Mouse (Mus musculus): ENCODE measurements around the gene Pnpla8.

Gene Pnpla8

GRCm38 (mm10) chr12:44345251-44345650, 124.1 kb downstream of the Pnpla8 start:
- Histone ChIP-seq H3K4me3 (replicated peaks; ENCODE audit: low read length) (no peak overlapping the region), H3K36me3 (ENCODE audit: insufficient read depth, low read length) (no peaks in the 10 kb centered on the region), H3K27me3 (ENCODE audit: insufficient read depth, low read length) (no peaks in the 10 kb centered on the region), H3K4me1 (replicated peaks; ENCODE audit: low read depth, low read length) (peaks cover 23% of the 10 kb centered on the region), H3K9me3 (ENCODE audit: low read length) (no peaks in the 10 kb centered on the region)
- TF ChIP-seq CTCF (conservative IDR thresholded peaks at IDR 0.05; ENCODE audit: low read length) (no peak), NANOG (IDR thresholded peaks at IDR 0.05; ENCODE audit: borderline replicate concordance, low read length) (no peak), POU5F1 (IDR thresholded peaks at IDR 0.05; ENCODE audit: borderline replicate concordance, low read length) (no peak)

GRCm38 (mm10) chr12:44346143-44346542, 125.0 kb downstream of the Pnpla8 start:
- Histone ChIP-seq H3K9me3 (ENCODE audit: low read length) (no peaks in the 10 kb centered on the region), H3K4me3 (replicated peaks; ENCODE audit: low read length) (no peak overlapping the region), H3K36me3 (ENCODE audit: insufficient read depth, low read length) (no peaks in the 10 kb centered on the region), H3K4me1 (replicated peaks; ENCODE audit: low read depth, low read length) (peaks cover 23% of the 10 kb centered on the region), H3K27me3 (ENCODE audit: insufficient read depth, low read length) (no peaks in the 10 kb centered on the region)
- TF ChIP-seq NANOG (IDR thresholded peaks at IDR 0.05; ENCODE audit: borderline replicate concordance, low read length) = no peak
- TF ChIP-seq CTCF (conservative IDR thresholded peaks at IDR 0.05; ENCODE audit: low read length) = no peak
- TF ChIP-seq POU5F1 (IDR thresholded peaks at IDR 0.05; ENCODE audit: borderline replicate concordance, low read length) = no peak

- TF ChIP-seq NANOG (IDR thresholded peaks at IDR 0.05; ENCODE audit: borderline replicate concordance, low read length) (no peak), CTCF (conservative IDR thresholded peaks at IDR 0.05; ENCODE audit: low read length) (no peak), POU5F1 (IDR thresholded peaks at IDR 0.05; ENCODE audit: borderline replicate concordance, low read length) (no peak)
- H3K27me3 ChIP-seq (ENCODE audit: insufficient read depth, low read length) = no peaks in the 10 kb centered on the region
- no peaks in the 10 kb centered on the region for H3K36me3 ChIP-seq (ENCODE audit: insufficient read depth, low read length)
- H3K4me3 ChIP-seq (replicated peaks; ENCODE audit: low read length) = no peak overlapping the region
- no peaks in the 10 kb centered on the region for H3K9me3 ChIP-seq (ENCODE audit: low read length)
- no peaks in the 10 kb centered on the region for H3K4me1 ChIP-seq (replicated peaks; ENCODE audit: low read depth, low read length)
Observed at GRCm38 (mm10) chr12:44355116-44355515, 133.9 kb downstream of the Pnpla8 start.

- Histone ChIP-seq H3K36me3 (ENCODE audit: insufficient read depth, low read length) (no peaks in the 10 kb centered on the region), H3K9me3 (ENCODE audit: low read length) (no peaks in the 10 kb centered on the region), H3K4me3 (replicated peaks; ENCODE audit: low read length) (no peak overlapping the region), H3K4me1 (replicated peaks; ENCODE audit: low read depth, low read length) (no peaks in the 10 kb centered on the region), H3K27me3 (ENCODE audit: insufficient read depth, low read length) (no peaks in the 10 kb centered on the region)
- TF ChIP-seq CTCF (conservative IDR thresholded peaks at IDR 0.05; ENCODE audit: low read length) (no peak), NANOG (IDR thresholded peaks at IDR 0.05; ENCODE audit: borderline replicate concordance, low read length) (no peak), POU5F1 (IDR thresholded peaks at IDR 0.05; ENCODE audit: borderline replicate concordance, low read length) (no peak)
Observed at GRCm38 (mm10) chr12:44357460-44357859, 136.3 kb downstream of the Pnpla8 start.

- Histone ChIP-seq H3K27me3 (ENCODE audit: insufficient read depth, low read length) (no peaks in the 10 kb centered on the region), H3K36me3 (ENCODE audit: insufficient read depth, low read length) (no peaks in the 10 kb centered on the region), H3K4me3 (replicated peaks; ENCODE audit: low read length) (no peak overlapping the region), H3K9me3 (ENCODE audit: low read length) (no peaks in the 10 kb centered on the region), H3K4me1 (replicated peaks; ENCODE audit: low read depth, low read length) (no peaks in the 10 kb centered on the region)
- TF ChIP-seq CTCF (conservative IDR thresholded peaks at IDR 0.05; ENCODE audit: low read length) = no peak
- no peak for TF ChIP-seq POU5F1 (IDR thresholded peaks at IDR 0.05; ENCODE audit: borderline replicate concordance, low read length)
Observed at GRCm38 (mm10) chr12:44357881-44358280, 136.7 kb downstream of the Pnpla8 start.

- Histone ChIP-seq H3K9me3 (ENCODE audit: low read length) (no peaks in the 10 kb centered on the region), H3K4me1 (replicated peaks; ENCODE audit: low read depth, low read length) (no peaks in the 10 kb centered on the region), H3K27me3 (ENCODE audit: insufficient read depth, low read length) (no peaks in the 10 kb centered on the region), H3K4me3 (replicated peaks; ENCODE audit: low read length) (no peak overlapping the region), H3K36me3 (ENCODE audit: insufficient read depth, low read length) (no peaks in the 10 kb centered on the region)
- TF ChIP-seq CTCF (conservative IDR thresholded peaks at IDR 0.05; ENCODE audit: low read length) (no peak), NANOG (IDR thresholded peaks at IDR 0.05; ENCODE audit: borderline replicate concordance, low read length) (no peak), POU5F1 (IDR thresholded peaks at IDR 0.05; ENCODE audit: borderline replicate concordance, low read length) (no peak)
Observed at GRCm38 (mm10) chr12:44371076-44371710, 150.0 kb downstream of the Pnpla8 start.

Measured in E14TG2a.4 (cell line).